8 mouse cellular contexts compared by ENCODE assay signal in the genomic region with DNA sequence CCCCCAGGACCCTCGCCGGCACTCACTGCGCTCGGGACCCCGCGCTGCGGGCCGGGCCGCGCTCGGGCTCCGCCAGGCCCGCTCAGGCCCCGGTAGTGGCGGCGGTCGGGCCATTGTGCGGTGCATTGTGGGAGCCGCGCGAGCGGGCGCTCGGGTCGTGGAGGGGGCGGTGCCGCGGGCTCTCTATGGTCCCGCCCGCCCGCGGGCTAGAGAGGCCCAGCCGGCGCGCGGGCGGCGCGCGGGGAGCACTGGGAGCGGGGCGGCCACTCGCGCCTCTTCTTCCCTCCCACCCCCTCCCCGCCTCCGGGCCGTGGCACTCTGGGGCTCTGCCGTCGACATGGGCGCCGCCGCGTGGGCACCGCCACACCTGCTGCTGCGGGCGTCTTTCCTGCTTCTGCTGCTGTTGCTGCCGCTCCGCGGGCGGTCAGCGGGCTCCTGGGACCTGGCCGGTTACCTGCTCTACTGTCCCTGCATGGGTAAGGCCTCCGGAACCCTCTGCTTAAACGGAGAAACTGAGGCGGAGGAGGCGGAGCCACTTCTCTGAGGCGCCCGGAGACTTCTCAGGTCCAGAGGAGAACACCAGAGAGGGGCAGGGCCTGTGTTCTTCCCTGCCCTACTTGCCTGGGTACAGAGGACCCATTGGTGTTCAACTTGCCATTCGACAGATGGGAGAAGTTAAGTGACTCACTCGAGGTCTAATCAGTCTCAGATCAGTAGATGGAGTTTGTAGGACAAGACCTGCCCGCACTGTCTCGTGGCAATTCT. TPM values are rescaled to one million over a fixed set of nuclear protein-coding genes. Genes with fewer than 3 reads are reported as not detected.
DNase-seq lines count a peak whose midpoint lies in the region; ATAC-seq lines count a peak whose summit lies in the region.

A gene (minus strand): TSS at position 177 of the 765 bp plus-strand sequence.
A gene (plus strand): TSS at position 284 of the 765 bp plus-strand sequence.

- peak within 1 kb of the TSS; percentile 97 for H3K9ac ChIP-seq in hindbrain, embryonic 16.5 days (ENCODE audit: low read depth, low read length)

- H3K9me3 ChIP-seq in hindbrain, embryonic 16.5 days (ENCODE audit: control insufficient read depth, low read length) = no peaks in the 10 kb centered on the region

- WGBS in hindbrain, embryonic 16.5 days = under 1% methylated on average over 33 of the region's 72 CpGs
- WGBS in macrophage (ENCODE audit: missing documents) = under 1% methylated on average over 54 of the region's 72 CpGs

- H3K79me2 ChIP-seq in macrophage (ENCODE audit: inconsistent target) = peaks cover 60% of the 10 kb centered on the region

- no peaks in the 10 kb centered on the region for H3K36me3 ChIP-seq in hindbrain, embryonic 16.5 days (ENCODE audit: control insufficient read depth, insufficient read depth, low read length)
- 0 out of 2 replicates have a peak, but pooled peaks cover under 1% of the 10 kb centered on the region for H3K36me3 ChIP-seq in macrophage (ENCODE audit: inconsistent target)

- H3K27ac ChIP-seq in hindbrain, embryonic 16.5 days (ENCODE audit: low read depth, low read length) = peak within 1 kb of the TSS; percentile 84
- H3K27ac ChIP-seq in macrophage = peak within 1 kb of the TSS; percentile 92

- ATAC-seq in hindbrain, embryonic 16.5 days = peak; percentile 98

- peaks cover 30% of the 10 kb centered on the region for H3K4me1 ChIP-seq in hindbrain, embryonic 16.5 days (ENCODE audit: control insufficient read depth, insufficient read depth, low read depth, low read length)

- DNase-seq in R1 (ENCODE audit: low read depth, low spot score) = peak; percentile 88
- peak; percentile 91 to 96 for DNase-seq in cerebellum, postnatal 25 days
- DNase-seq in frontal cortex, postnatal 36 days (ENCODE audit: low spot score in 2 of 2) = peak; percentile 84 to 87
- peak; percentile 86 to 91 for DNase-seq in left cerebral cortex, adult 18-20 months (ENCODE audit: low spot score in 2 of 2)
- peak; percentile 93 for DNase-seq in right cerebral cortex, adult 18-20 months
- DNase-seq in urinary bladder, postnatal 10 days (ENCODE audit: low spot score) = peak; percentile 63

- H3K4me3 ChIP-seq in hindbrain, embryonic 16.5 days (ENCODE audit: low read length) = peak within 1 kb of the TSS; percentile 96
- peak within 1 kb of the TSS; percentile 93 for H3K4me3 ChIP-seq in macrophage (ENCODE audit: inconsistent target)

- no peaks in the 10 kb centered on the region for H3K27me3 ChIP-seq in hindbrain, embryonic 16.5 days (replicated peaks; ENCODE audit: control insufficient read depth, insufficient read depth, low read length)

- peak within 1 kb of the TSS; percentile 93 for H3K4me2 ChIP-seq in hindbrain, embryonic 16.5 days (ENCODE audit: low read length)

RNA-seq across cellular contexts. Expression of the first gene that starts in this region (rescaled TPM):
- polyA plus RNA-seq in hindbrain, embryonic 16.5 days (2015; fragmentation: Nextera tagmentation; extraction: Ambion mirVana) = 4.2 and 5.9 TPM in 2 replicates
- total RNA-seq in left cerebral cortex, adult 18-20 months (2021) = 1 to 10 TPM; 5.9 to 6.5 TPM
- total RNA-seq in macrophage (2018; cell fraction: chromatin; rRNA removed) = 100 to 1,000 TPM in 9 of 26 experiments, 10 to 100 TPM in 17; 29.9 to 167 (median 78.6) TPM
- 100 to 1,000 TPM in 5 of 26 experiments, 10 to 100 TPM in 21; 40.4 to 182 (median 83.3) TPM for total RNA-seq in macrophage (2018; cell fraction: cytosol; rRNA removed)
- 100 to 1,000 TPM in 17 of 26 experiments, 10 to 100 TPM in 9; 53.5 to 249 (median 123) TPM for total RNA-seq in macrophage (2018; cell fraction: nucleus; rRNA removed)
- 26.7 to 29.5 TPM (median 28.6 TPM) in 3 replicates for polyA plus RNA-seq in macrophage (2018)

RNA-seq across cellular contexts. Expression of the second gene that starts in this region (rescaled TPM):
- polyA plus RNA-seq in hindbrain, embryonic 16.5 days (2015; fragmentation: Nextera tagmentation; extraction: Ambion mirVana) = 4.4 and 4.7 TPM in 2 replicates
- total RNA-seq in left cerebral cortex, adult 18-20 months (2021) = 10 to 100 TPM; 13.8 to 15.8 TPM
- 100 to 1,000 TPM in 10 of 26 experiments, 10 to 100 TPM in 16; 60.8 to 135 (median 92.8) TPM for total RNA-seq in macrophage (2018; cell fraction: chromatin; rRNA removed)
- 10 to 100 TPM; 13.1 to 32.3 (median 19.1) TPM for total RNA-seq in macrophage (2018; cell fraction: cytosol; rRNA removed)
- total RNA-seq in macrophage (2018; cell fraction: nucleus; rRNA removed) = 100 to 1,000 TPM in 1 of 26 experiments, 10 to 100 TPM in 25; 46.0 to 110 (median 70.7) TPM
- 10.7 to 19.5 TPM (median 16.7 TPM) in 3 replicates for polyA plus RNA-seq in macrophage (2018)

Comparison
In these comparisons a context has a peak if more than half of its experiments do, and no peak if none do; other contexts are left out.
1. Peak in every context shown above with its lines: DNase-seq, ATAC-seq, H3K4me3 ChIP-seq and H3K27ac ChIP-seq.